Mouse (Mus musculus) bone marrow, adult 2 months (tissue): ENCODE results near the gene Gale.

Source experiments
- CTCF ChIP-seq: fragments of 200-500 bp; IDR thresholded peaks from 2 replicates; pipeline ENCODE4 v1.5.1; 2011; ENCODE audit warnings: low read length, control low read depth; ENCODE audit not compliant: control insufficient read depth, insufficient read depth
- POLR2A ChIP-seq: fragments of 200-500 bp; IDR thresholded peaks from 2 replicates; pipeline ENCODE4 v1.6.1; 2011; ENCODE audit warnings: low read depth, mild to moderate bottlenecking, control low read depth, low read length, borderline replicate concordance; ENCODE audit not compliant: control insufficient read depth

DNA sequence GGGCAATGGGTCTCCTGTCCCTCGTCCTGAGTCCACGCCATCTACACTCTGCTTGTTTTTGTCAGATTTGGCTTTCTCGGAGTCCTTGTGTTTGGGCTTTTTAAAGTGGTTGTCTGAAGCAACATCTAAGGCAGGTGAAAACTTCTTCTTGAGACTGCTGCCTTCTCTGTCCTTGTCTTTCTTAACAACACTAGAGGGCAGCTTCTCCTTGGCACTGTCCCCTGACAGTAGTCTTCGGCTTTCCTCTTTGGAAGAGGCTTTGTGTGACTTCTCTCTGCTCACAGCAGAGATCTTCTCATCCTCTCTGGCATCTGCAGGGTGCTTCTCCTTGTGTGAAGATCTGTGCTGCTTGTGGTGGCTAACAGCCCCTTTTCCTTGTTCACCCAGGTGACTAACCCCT is 47.1 kb downstream of the Gale start:
- no peak for TF ChIP-seq CTCF
- TF ChIP-seq POLR2A: no peak
